Mouse (Mus musculus): ENCODE data around the gene Il27ra. TPM values are rescaled to one million over a fixed set of nuclear protein-coding genes. Genes with fewer than 3 reads are reported as not detected.

Il27ra gene
- polyA plus RNA-seq, 1 experiment from 2014 or later, result 0.43 TPM

- Histone ChIP-seq H3K36me3 (ENCODE audit: control insufficient read depth, insufficient read depth, low read length) (no peaks in the 10 kb centered on the region), H3K4me1 (ENCODE audit: control insufficient read depth, insufficient read depth, low read length) (no peaks in the 10 kb centered on the region), H3K9me3 (ENCODE audit: control insufficient read depth, low read length) (no peaks in the 10 kb centered on the region), H3K27me3 (ENCODE audit: control insufficient read depth, insufficient read depth, low read length) (no peaks in the 10 kb centered on the region), H3K4me3 (ENCODE audit: low read depth, low read length) (no peak overlapping the region), H3K9ac (replicated peaks; ENCODE audit: low read depth, low read length) (no peak overlapping the region), H3K4me2 (ENCODE audit: low read depth, low read length) (no peak overlapping the region), H3K27ac (ENCODE audit: low read depth, low read length) (no peak overlapping the region)
- no peak for ATAC-seq (ENCODE audit: low read depth)
- WGBS, result 76% methylated on average over 4 of the region's 4 CpGs
Observed at GRCm38 (mm10) chr8:84032777-84033176, 9.6 kb downstream of the Il27ra start.

DNA sequence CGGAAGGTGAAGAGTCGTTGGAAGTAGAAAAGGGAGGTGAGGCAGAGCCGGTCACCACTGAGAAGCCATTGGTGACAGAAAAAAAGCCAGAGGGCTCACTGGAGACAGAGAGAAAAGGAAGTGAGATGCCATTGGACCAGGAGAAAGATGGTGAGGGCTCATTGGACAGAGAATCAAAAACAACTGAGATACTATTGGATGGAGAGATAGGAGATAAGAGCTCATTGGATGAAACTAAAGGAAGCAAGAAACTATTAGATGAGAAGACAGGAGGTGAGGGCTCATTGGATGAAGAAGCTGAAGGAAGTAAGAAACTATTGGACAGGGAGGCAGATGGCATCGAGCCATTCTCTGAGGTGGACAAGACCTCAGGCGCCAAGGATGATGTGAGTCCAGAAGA lies 13.1 kb downstream of the Il27ra start:
- peaks cover 7% of the 10 kb centered on the region; the same call in 1 of the 2 replicates for H3K4me1 ChIP-seq (ENCODE audit: control insufficient read depth, insufficient read depth, low read length)
- H3K9me3 ChIP-seq (ENCODE audit: control insufficient read depth, low read length), result no peaks in the 10 kb centered on the region
- H3K4me3 ChIP-seq (ENCODE audit: low read depth, low read length), result no peak overlapping the region
- H3K27ac ChIP-seq (ENCODE audit: low read depth, low read length), result no peak overlapping the region
- H3K36me3 ChIP-seq (ENCODE audit: control insufficient read depth, insufficient read depth, low read length), result no peaks in the 10 kb centered on the region
- no peak overlapping the region for H3K4me2 ChIP-seq (ENCODE audit: low read depth, low read length)
- no peak overlapping the region for H3K9ac ChIP-seq (replicated peaks; ENCODE audit: low read depth, low read length)
- 95% methylated on average over 5 of the region's 5 CpGs for WGBS
- peaks cover 3% of the 10 kb centered on the region; the same call in 1 of the 2 replicates for H3K27me3 ChIP-seq (ENCODE audit: control insufficient read depth, insufficient read depth, low read length)
- ATAC-seq (ENCODE audit: low read depth), result no peak

DNA sequence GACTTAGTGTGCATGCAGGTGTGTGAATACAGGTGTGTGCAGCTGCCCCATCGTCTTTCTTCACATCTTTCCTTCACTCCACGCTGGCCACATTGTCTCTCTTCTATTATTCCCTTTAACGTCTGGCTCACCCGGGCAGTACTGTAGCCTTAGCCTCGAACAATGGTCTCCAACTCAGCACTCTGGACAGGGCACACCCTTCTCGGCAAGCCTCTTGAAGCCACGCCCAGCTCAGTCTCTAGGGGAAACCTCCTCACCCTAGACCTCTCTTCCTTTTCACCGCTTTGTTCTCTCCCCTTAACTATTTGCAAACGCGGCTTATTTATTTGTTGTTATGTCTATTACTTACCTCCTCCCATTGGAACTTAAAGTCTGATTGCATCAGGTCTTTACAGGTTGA lies 14.9 kb downstream of the Il27ra start:
- ATAC-seq (ENCODE audit: low read depth), result no peak
- WGBS, result 14% methylated on average over 10 of the region's 10 CpGs
- H3K4me2 ChIP-seq (ENCODE audit: low read depth, low read length), result no peak overlapping the region

GRCm38 (mm10) chr8:84025863-84026262 lies 16.5 kb downstream of the Il27ra start:
- peaks cover 3% of the 10 kb centered on the region; the same call in 1 of the 2 replicates for H3K27me3 ChIP-seq (ENCODE audit: control insufficient read depth, insufficient read depth, low read length)

More for the DNA sequence above, 14.9 kb downstream of the Il27ra start:
- Histone ChIP-seq H3K9me3 (ENCODE audit: control insufficient read depth, low read length) (no peaks in the 10 kb centered on the region), H3K36me3 (ENCODE audit: control insufficient read depth, insufficient read depth, low read length) (no peaks in the 10 kb centered on the region), H3K4me3 (ENCODE audit: low read depth, low read length) (no peak overlapping the region), H3K27me3 (ENCODE audit: control insufficient read depth, insufficient read depth, low read length) (peaks cover 3% of the 10 kb centered on the region; the same call in 1 of the 2 replicates), H3K9ac (replicated peaks; ENCODE audit: low read depth, low read length) (no peak overlapping the region), H3K4me1 (ENCODE audit: control insufficient read depth, insufficient read depth, low read length) (peaks cover 7% of the 10 kb centered on the region; the same call in 1 of the 2 replicates), H3K27ac (ENCODE audit: low read depth, low read length) (no peak overlapping the region)

GRCm38 (mm10) chr8:84024171-84024570 lies 18.2 kb downstream of the Il27ra start:
- no peak for ATAC-seq (ENCODE audit: low read depth)
- H3K4me1 ChIP-seq (ENCODE audit: control insufficient read depth, insufficient read depth, low read length), result peaks cover 7% of the 10 kb centered on the region; the same call in 1 of the 2 replicates
- WGBS, result 12% methylated on average over 10 of the region's 10 CpGs
- no peaks in the 10 kb centered on the region for H3K9me3 ChIP-seq (ENCODE audit: control insufficient read depth, low read length)
- H3K9ac ChIP-seq (replicated peaks; ENCODE audit: low read depth, low read length), result no peak overlapping the region
- H3K4me2 ChIP-seq (ENCODE audit: low read depth, low read length), result no peak overlapping the region
- H3K36me3 ChIP-seq (ENCODE audit: control insufficient read depth, insufficient read depth, low read length), result no peaks in the 10 kb centered on the region
- no peak overlapping the region for H3K27ac ChIP-seq (ENCODE audit: low read depth, low read length)
- H3K4me3 ChIP-seq (ENCODE audit: low read depth, low read length), result no peak overlapping the region
- peaks cover 3% of the 10 kb centered on the region; the same call in 1 of the 2 replicates for H3K27me3 ChIP-seq (ENCODE audit: control insufficient read depth, insufficient read depth, low read length)

More at GRCm38 (mm10) chr8:84025863-84026262, 16.5 kb downstream of the Il27ra start:
- H3K27ac ChIP-seq (ENCODE audit: low read depth, low read length), result no peak overlapping the region
- peak overlapping the region; percentile 53 for H3K9ac ChIP-seq (replicated peaks; ENCODE audit: low read depth, low read length)
- H3K4me1 ChIP-seq (ENCODE audit: control insufficient read depth, insufficient read depth, low read length), result peaks cover 7% of the 10 kb centered on the region; the same call in 1 of the 2 replicates
- peak; percentile 78 for ATAC-seq (ENCODE audit: low read depth)
- H3K36me3 ChIP-seq (ENCODE audit: control insufficient read depth, insufficient read depth, low read length), result no peaks in the 10 kb centered on the region
- H3K4me3 ChIP-seq (ENCODE audit: low read depth, low read length), result peak overlapping the region; percentile 41
- under 1% methylated on average over 40 of the region's 41 CpGs for WGBS
- peak overlapping the region; percentile 86 for H3K4me2 ChIP-seq (ENCODE audit: low read depth, low read length)
- H3K9me3 ChIP-seq (ENCODE audit: control insufficient read depth, low read length), result no peaks in the 10 kb centered on the region

GRCm38 (mm10) chr8:84023631-84024030 lies 18.8 kb downstream of the Il27ra start:
- Histone ChIP-seq H3K4me3 (ENCODE audit: low read depth, low read length) (no peak overlapping the region), H3K27ac (ENCODE audit: low read depth, low read length) (no peak overlapping the region), H3K4me1 (ENCODE audit: control insufficient read depth, insufficient read depth, low read length) (peaks cover 7% of the 10 kb centered on the region; the same call in 1 of the 2 replicates), H3K9me3 (ENCODE audit: control insufficient read depth, low read length) (no peaks in the 10 kb centered on the region), H3K9ac (replicated peaks; ENCODE audit: low read depth, low read length) (no peak overlapping the region), H3K36me3 (ENCODE audit: control insufficient read depth, insufficient read depth, low read length) (no peaks in the 10 kb centered on the region), H3K4me2 (ENCODE audit: low read depth, low read length) (no peak overlapping the region), H3K27me3 (ENCODE audit: control insufficient read depth, insufficient read depth, low read length) (peaks cover 3% of the 10 kb centered on the region; the same call in 1 of the 2 replicates)
- 73% methylated on average over 1 of the region's 1 CpGs for whole genome bisulfite sequencing
- no peak for ATAC-seq (ENCODE audit: low read depth)

DNA sequence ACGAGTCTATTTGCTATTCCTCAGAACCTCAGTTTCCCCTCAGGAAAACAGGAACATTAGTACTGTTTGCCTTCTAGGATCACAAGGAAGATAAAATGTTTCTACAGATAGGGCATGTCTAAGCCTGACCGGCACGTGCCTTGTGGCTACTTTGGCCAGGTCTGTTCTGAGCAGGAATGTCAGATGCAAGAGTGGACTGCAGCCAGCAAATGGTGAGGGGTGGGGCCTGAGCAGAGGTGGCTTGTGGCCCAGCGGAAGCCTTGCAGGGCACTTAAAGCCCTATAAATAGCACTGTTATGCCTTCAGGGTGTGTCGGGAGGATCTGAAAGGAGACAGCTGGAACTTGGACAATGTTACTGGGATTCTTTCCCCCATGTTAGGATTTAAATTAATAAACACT lies 19.3 kb downstream of the Il27ra start:
- Histone ChIP-seq H3K4me3 (ENCODE audit: low read depth, low read length) (no peak overlapping the region), H3K9ac (replicated peaks; ENCODE audit: low read depth, low read length) (no peak overlapping the region), H3K4me2 (ENCODE audit: low read depth, low read length) (no peak overlapping the region), H3K36me3 (ENCODE audit: control insufficient read depth, insufficient read depth, low read length) (no peaks in the 10 kb centered on the region), H3K27me3 (ENCODE audit: control insufficient read depth, insufficient read depth, low read length) (peaks cover 3% of the 10 kb centered on the region; the same call in 1 of the 2 replicates), H3K27ac (ENCODE audit: low read depth, low read length) (no peak overlapping the region), H3K4me1 (ENCODE audit: control insufficient read depth, insufficient read depth, low read length) (peaks cover 7% of the 10 kb centered on the region; the same call in 1 of the 2 replicates), H3K9me3 (ENCODE audit: control insufficient read depth, low read length) (no peaks in the 10 kb centered on the region)
- WGBS, result 37% methylated on average over 5 of the region's 5 CpGs
- ATAC-seq (ENCODE audit: low read depth), result no peak

DNA sequence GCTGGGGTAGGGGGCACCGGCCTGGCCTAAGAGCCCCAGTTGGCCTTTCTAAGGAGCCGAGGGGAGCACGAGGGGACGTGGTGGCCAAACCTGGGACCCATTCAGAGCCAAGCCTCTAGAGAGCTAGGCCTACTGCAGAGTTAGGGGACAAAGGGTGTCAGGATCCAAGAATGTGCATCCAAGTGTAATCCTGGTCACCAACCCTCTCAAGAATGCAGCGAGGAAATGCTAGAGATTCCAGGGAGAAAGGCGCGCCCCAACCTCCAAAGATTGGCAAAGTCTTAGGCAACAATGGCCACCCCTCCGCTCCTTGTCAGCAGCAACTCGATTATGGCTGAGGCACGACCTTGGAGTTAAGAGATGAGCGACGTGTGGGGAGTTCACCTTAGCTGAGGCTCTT lies 20.8 kb downstream of the Il27ra start:
- Histone ChIP-seq H3K27me3 (ENCODE audit: control insufficient read depth, insufficient read depth, low read length) (peaks cover 3% of the 10 kb centered on the region; the same call in 1 of the 2 replicates), H3K9ac (replicated peaks; ENCODE audit: low read depth, low read length) (no peak overlapping the region), H3K27ac (ENCODE audit: low read depth, low read length) (no peak overlapping the region), H3K36me3 (ENCODE audit: control insufficient read depth, insufficient read depth, low read length) (no peaks in the 10 kb centered on the region), H3K4me2 (ENCODE audit: low read depth, low read length) (no peak overlapping the region), H3K4me3 (ENCODE audit: low read depth, low read length) (no peak overlapping the region), H3K4me1 (ENCODE audit: control insufficient read depth, insufficient read depth, low read length) (peaks cover 7% of the 10 kb centered on the region; the same call in 1 of the 2 replicates), H3K9me3 (ENCODE audit: control insufficient read depth, low read length) (no peaks in the 10 kb centered on the region)
- WGBS, result 55% methylated on average over 12 of the region's 12 CpGs
- no peak for ATAC-seq (ENCODE audit: low read depth)

DNA sequence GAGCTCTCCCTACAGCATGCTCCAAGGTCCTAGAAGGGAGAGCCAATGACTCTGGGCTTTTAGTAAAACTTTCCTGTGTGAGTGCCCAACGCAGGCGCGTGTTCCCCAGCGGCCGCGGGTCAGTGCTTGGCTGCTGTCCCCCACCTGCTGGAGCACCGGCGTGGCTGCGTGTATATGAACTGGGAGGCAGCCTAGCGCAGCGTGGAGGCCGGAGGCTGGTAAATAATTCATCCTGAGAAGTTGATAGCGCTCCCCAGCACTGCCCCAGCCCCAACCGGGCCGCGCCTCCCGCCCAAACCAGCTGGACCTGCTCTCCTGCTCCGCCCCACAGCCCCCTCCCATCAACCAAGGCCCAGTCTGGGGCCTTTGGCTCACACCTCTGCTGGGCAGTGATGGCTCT lies 21.3 kb downstream of the Il27ra start, which contains the start of gene Palm3:
Gene Palm3 (plus strand): TSS at position 376 of the 400 bp plus-strand sequence.
- peaks cover 3% of the 10 kb centered on the region; the same call in 1 of the 2 replicates for H3K27me3 ChIP-seq (ENCODE audit: control insufficient read depth, insufficient read depth, low read length)
- no peak within 1 kb of the TSS for H3K9ac ChIP-seq (replicated peaks; ENCODE audit: low read depth, low read length)
- H3K4me2 ChIP-seq (ENCODE audit: low read depth, low read length), result no peak within 1 kb of the TSS
- H3K9me3 ChIP-seq (ENCODE audit: control insufficient read depth, low read length), result no peaks in the 10 kb centered on the region
- H3K4me3 ChIP-seq (ENCODE audit: low read depth, low read length), result no peak within 1 kb of the TSS
- WGBS, result 6% methylated on average over 18 of the region's 18 CpGs
- H3K27ac ChIP-seq (ENCODE audit: low read depth, low read length), result no peak within 1 kb of the TSS
- no peaks in the 10 kb centered on the region for H3K36me3 ChIP-seq (ENCODE audit: control insufficient read depth, insufficient read depth, low read length)
- peaks cover 6% of the 10 kb centered on the region; the same call in 1 of the 2 replicates for H3K4me1 ChIP-seq (ENCODE audit: control insufficient read depth, insufficient read depth, low read length)
- no peak for ATAC-seq (ENCODE audit: low read depth)
